Mouse (Mus musculus): ENCODE results near the gene Acot3.
A peak's percentile ranks its signal among the peaks of the same experiment; 100 is the strongest.
"Not testable (repeated sequence)": the region's sequence is repeated elsewhere in the genome, so short reads cannot be mapped to it uniquely, and the experiment has no call there.

Gene Acot3

GRCm38 (mm10) chr12:84051937-84052474 lies at the start of gene Acot3:
Gene Acot3 (plus strand): TSS chr12:84052144.
- DNase-seq (ENCODE audit: low read depth, low spot score): no peak

- DNase-seq (ENCODE audit: low read depth, low spot score): no peak
Observed at GRCm38 (mm10) chr12:84003866-84004265, 48.1 kb upstream of the Acot3 start.

- no peak for DNase-seq (ENCODE audit: low read depth, low spot score)
Observed at GRCm38 (mm10) chr12:84008251-84008650, 43.7 kb upstream of the Acot3 start.

GRCm38 (mm10) chr12:84008729-84009128 lies 43.2 kb upstream of the Acot3 start:
- DNase-seq (ENCODE audit: low read depth, low spot score): no peak

GRCm38 (mm10) chr12:84009171-84009965 lies 42.6 kb upstream of the Acot3 start, which contains the start of gene Acot1:
Gene Acot1 (plus strand): TSS chr12:84009490.
- DNase-seq (ENCODE audit: low read depth, low spot score): peak; percentile 19

GRCm38 (mm10) chr12:84010201-84010600 lies 41.7 kb upstream of the Acot3 start:
- DNase-seq (ENCODE audit: low read depth, low spot score): no peak

- no peak for DNase-seq (ENCODE audit: low read depth, low spot score)
Observed at GRCm38 (mm10) chr12:84011251-84012040, 40.5 kb upstream of the Acot3 start.

GRCm38 (mm10) chr12:84013130-84013529 lies 38.8 kb upstream of the Acot3 start:
- no peak for DNase-seq (ENCODE audit: low read depth, low spot score)

GRCm38 (mm10) chr12:84013701-84014100 lies 38.2 kb upstream of the Acot3 start:
- DNase-seq (ENCODE audit: low read depth, low spot score): no peak

- DNase-seq (ENCODE audit: low read depth, low spot score): not testable (repeated sequence)
Observed at GRCm38 (mm10) chr12:84020528-84020927, 31.4 kb upstream of the Acot3 start.

GRCm38 (mm10) chr12:84022266-84022665 lies 29.7 kb upstream of the Acot3 start:
- DNase-seq (ENCODE audit: low read depth, low spot score): not testable (repeated sequence)

- DNase-seq (ENCODE audit: low read depth, low spot score): no peak
Observed at GRCm38 (mm10) chr12:84023052-84023745, 28.7 kb upstream of the Acot3 start.

GRCm38 (mm10) chr12:84025888-84026287 lies 26.1 kb upstream of the Acot3 start:
- DNase-seq (ENCODE audit: low read depth, low spot score): peak; percentile 76

GRCm38 (mm10) chr12:84028328-84028727 lies 23.6 kb upstream of the Acot3 start:
- DNase-seq (ENCODE audit: low read depth, low spot score): not testable (repeated sequence)

- not testable (repeated sequence) for DNase-seq (ENCODE audit: low read depth, low spot score)
Observed at GRCm38 (mm10) chr12:84029043-84029442, 22.9 kb upstream of the Acot3 start.

GRCm38 (mm10) chr12:84030659-84031332 lies 21.1 kb upstream of the Acot3 start:
- peak; percentile 89 for DNase-seq (ENCODE audit: low read depth, low spot score)

GRCm38 (mm10) chr12:84032854-84033253 lies 19.1 kb upstream of the Acot3 start:
- no peak for DNase-seq (ENCODE audit: low read depth, low spot score)

GRCm38 (mm10) chr12:84033302-84033701 lies 18.6 kb upstream of the Acot3 start:
- DNase-seq (ENCODE audit: low read depth, low spot score): not testable (repeated sequence)

GRCm38 (mm10) chr12:84034108-84034507 lies 17.8 kb upstream of the Acot3 start:
- no peak for DNase-seq (ENCODE audit: low read depth, low spot score)

GRCm38 (mm10) chr12:84038241-84038640 lies 13.7 kb upstream of the Acot3 start, which contains the start of gene Acot4:
Gene Acot4 (plus strand): TSS chr12:84038379.
- peak; percentile 16 for DNase-seq (ENCODE audit: low read depth, low spot score)

- DNase-seq (ENCODE audit: low read depth, low spot score): peak; percentile 23
Observed at GRCm38 (mm10) chr12:84038691-84039111, 13.2 kb upstream of the Acot3 start, which contains the start of gene Gm49366. Gene Gm49366 (plus strand): TSS chr12:84038935.
